Mouse (Mus musculus) stomach, embryonic 16.5 days (tissue): Measurements from ENCODE around the gene P4ha2. TPM values are rescaled to one million over a fixed set of nuclear protein-coding genes. Genes with fewer than 3 reads are reported as not detected.

ENCODE experiments used
- ATAC-seq: fragments of 200-750 bp; cut with Nextera tagmentation; 2 replicates; pipeline ENCODE4 v1.8.0; 2017; ENCODE audit warnings: moderate number of reproducible peaks, moderate TSS enrichment; ENCODE audit not compliant: insufficient read depth, low FRiP score
- H3K27ac ChIP-seq: fragments of 300-500 bp; sonication (generic); 2 replicates; pipeline ENCODE4 v1.5.1; 2014; ENCODE audit warnings: low read length
- H3K27me3 ChIP-seq: fragments of 300-500 bp; sonication (generic); 2 replicates; pipeline ENCODE4 v1.6.1; 2014; ENCODE audit warnings: low read length, control low read depth, mixed read lengths; ENCODE audit not compliant: control insufficient read depth, insufficient read depth
- H3K36me3 ChIP-seq: fragments of 300-500 bp; sonication (generic); 2 replicates; pipeline ENCODE4 v1.6.1; 2014; ENCODE audit warnings: low read length; ENCODE audit not compliant: control insufficient read depth, insufficient read depth
- H3K4me1 ChIP-seq: fragments of 300-500 bp; sonication (generic); 2 replicates; pipeline ENCODE4 v1.6.1; 2014; ENCODE audit warnings: low read length, control low read depth, mixed read lengths; ENCODE audit not compliant: control insufficient read depth, insufficient read depth
- H3K4me2 ChIP-seq: fragments of 300-500 bp; sonication (generic); 2 replicates; pipeline ENCODE4 v1.6.1; 2014; ENCODE audit warnings: low read depth, low read length, mixed read lengths
- H3K4me3 ChIP-seq: fragments of 300-500 bp; sonication (generic); replicated peaks from 2 replicates; pipeline ENCODE4 v1.5.1; 2014; ENCODE audit warnings: mild to moderate bottlenecking, low read length
- H3K9ac ChIP-seq: fragments of 300-500 bp; sonication (generic); 2 replicates; pipeline ENCODE4 v1.6.1; 2014; ENCODE audit warnings: low read length
- H3K9me3 ChIP-seq: fragments of 300-500 bp; sonication (generic); replicated peaks from 2 replicates; pipeline ENCODE4 v1.6.1; 2016; ENCODE audit warnings: low read length, control low read depth; ENCODE audit not compliant: control insufficient read depth
- WGBS: fragments of 180-500 bp; shearing (Covaris S2); extraction: QIAGEN DNeasy Blood & Tissue Kit; methylation state at CpG from one replicate; pipeline ENCODE4 v1.1.7; 2014; 5-methylcytosine and 5-hydroxymethylcytosine counted together
- polyA plus RNA-seq: library from polyadenylated mRNA; unstranded; fragments of >200 nt; fragmentation: Nextera tagmentation; extraction: Ambion mirVana; gene quantifications from 2 replicates; pipeline ENCODE4 v1.2.1, GENCODE M21; 2015

The P4ha2 gene
- 78.6 and 86.8 TPM in 2 replicates for polyA plus RNA-seq

GRCm38 (mm10) chr11:54100045-54100691 is at the start of gene P4ha2:
Gene P4ha2, plus strand, starts transcription at chr11:54100095.
- peak; percentile 38 for ATAC-seq
- peak within 1 kb of the TSS; percentile 76 for H3K9ac ChIP-seq
- H3K27ac ChIP-seq: peak within 1 kb of the TSS; percentile 42; the same call in 1 of the 2 replicates
- peak within 1 kb of the TSS; percentile 64 for H3K4me3 ChIP-seq
- no peaks in the 10 kb centered on the region for H3K9me3 ChIP-seq
- WGBS: 53% methylated on average over 10 of the region's 10 CpGs
- peaks cover 28% of the 10 kb centered on the region for H3K4me1 ChIP-seq
- no peaks in the 10 kb centered on the region for H3K27me3 ChIP-seq
- H3K36me3 ChIP-seq: no peaks in the 10 kb centered on the region
- H3K4me2 ChIP-seq: peak within 1 kb of the TSS; percentile 88

DNA sequence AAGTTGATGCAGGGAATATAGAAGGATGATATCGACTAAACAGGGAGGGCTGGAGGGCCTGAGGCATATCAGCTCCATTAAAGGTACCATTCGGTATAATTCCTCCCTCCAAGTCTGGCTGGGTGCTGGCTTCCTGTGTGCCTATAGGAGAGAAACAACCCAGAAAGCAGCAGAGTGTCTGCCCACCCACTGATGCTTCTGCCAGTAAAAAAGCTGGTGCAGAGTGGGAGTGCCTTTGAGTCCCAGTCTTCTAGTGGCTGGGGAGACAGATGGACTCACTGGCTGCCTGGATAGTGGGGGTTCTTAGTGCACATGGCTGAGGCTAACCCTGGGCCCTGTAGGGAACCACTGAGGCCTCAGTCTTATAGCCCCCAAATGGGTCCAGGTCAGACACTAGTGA is 49.7 kb upstream of the P4ha2 start:
- Histone ChIP-seq H3K27ac (no peak overlapping the region), H3K9ac (no peak overlapping the region), H3K27me3 (no peaks in the 10 kb centered on the region), H3K36me3 (no peaks in the 10 kb centered on the region), H3K9me3 (no peaks in the 10 kb centered on the region), H3K4me3 (no peak overlapping the region), H3K4me2 (no peak overlapping the region), H3K4me1 (no peaks in the 10 kb centered on the region)
- ATAC-seq: no peak
- 68% methylated on average over 2 of the region's 2 CpGs for WGBS

- H3K36me3 ChIP-seq: no peaks in the 10 kb centered on the region
- no peak overlapping the region for H3K4me2 ChIP-seq
- no peaks in the 10 kb centered on the region for H3K4me1 ChIP-seq
- no peaks in the 10 kb centered on the region for H3K27me3 ChIP-seq
- no peak overlapping the region for H3K9ac ChIP-seq
- no peak overlapping the region for H3K4me3 ChIP-seq
- no peaks in the 10 kb centered on the region for H3K9me3 ChIP-seq
- 86% methylated on average over 7 of the region's 7 CpGs for WGBS
- ATAC-seq: no peak
- H3K27ac ChIP-seq: no peak overlapping the region
Observed at GRCm38 (mm10) chr11:54051161-54051560, 48.7 kb upstream of the P4ha2 start.

DNA sequence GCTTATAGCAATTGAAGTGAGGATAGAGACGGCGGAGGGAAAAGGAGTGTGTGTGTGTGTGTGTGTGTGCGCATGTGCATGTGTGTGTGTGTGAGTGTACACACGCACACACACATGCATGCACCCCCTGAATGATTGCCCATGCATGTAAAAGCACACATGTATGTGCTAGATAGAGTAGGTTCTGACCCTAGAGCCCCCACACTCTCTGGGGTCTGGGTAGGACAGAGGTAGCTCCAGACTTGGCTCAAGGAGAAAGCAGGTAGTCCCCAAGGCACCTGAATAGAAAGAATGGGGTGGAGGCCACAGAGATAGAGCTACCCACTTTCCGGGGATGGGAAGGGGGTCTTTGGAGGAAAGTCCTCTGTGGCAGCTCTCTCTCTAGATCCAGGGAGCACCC is 47.8 kb upstream of the P4ha2 start:
- H3K4me3 ChIP-seq: no peak overlapping the region
- no peak overlapping the region for H3K27ac ChIP-seq
- no peak for ATAC-seq
- 91% methylated on average over 5 of the region's 5 CpGs for WGBS
- H3K36me3 ChIP-seq: no peaks in the 10 kb centered on the region
- H3K4me1 ChIP-seq: 0 out of 2 replicates have a peak, but pooled peaks cover under 1% of the 10 kb centered on the region
- no peak overlapping the region for H3K4me2 ChIP-seq
- H3K27me3 ChIP-seq: no peaks in the 10 kb centered on the region
- no peak overlapping the region for H3K9ac ChIP-seq
- H3K9me3 ChIP-seq: no peaks in the 10 kb centered on the region

DNA sequence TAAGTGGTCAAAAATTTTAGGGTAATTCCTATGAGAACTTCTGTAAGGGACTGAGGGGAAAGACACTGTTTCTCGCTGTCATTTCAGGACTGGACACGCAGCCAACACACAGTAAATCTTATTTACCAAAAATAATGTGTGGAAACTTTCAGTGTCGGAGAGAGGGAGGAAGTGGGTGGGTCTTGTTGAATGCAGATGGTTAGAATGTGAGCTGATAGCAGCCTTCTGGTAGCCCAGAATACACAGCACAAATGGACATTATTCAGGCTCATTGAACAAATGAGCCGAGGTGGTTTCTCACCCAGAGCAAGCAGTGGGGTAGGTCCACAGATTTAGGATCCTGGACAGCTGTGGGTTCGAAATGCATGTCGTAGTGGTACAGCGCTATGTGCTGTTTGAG is 46.8 kb upstream of the P4ha2 start:
- Histone ChIP-seq H3K9ac (no peak overlapping the region), H3K27me3 (no peaks in the 10 kb centered on the region), H3K4me2 (no peak overlapping the region), H3K9me3 (no peaks in the 10 kb centered on the region), H3K4me3 (no peak overlapping the region), H3K27ac (no peak overlapping the region), H3K4me1 (peaks cover 4% of the 10 kb centered on the region; the same call in 1 of the 2 replicates), H3K36me3 (no peaks in the 10 kb centered on the region)
- ATAC-seq: no peak
- 78% methylated on average over 7 of the region's 7 CpGs for WGBS

GRCm38 (mm10) chr11:54054257-54054656 is 45.6 kb upstream of the P4ha2 start:
- no peak for ATAC-seq

GRCm38 (mm10) chr11:54056132-54056531 is 43.8 kb upstream of the P4ha2 start:
- Histone ChIP-seq H3K4me3 (no peak overlapping the region), H3K4me2 (no peak overlapping the region), H3K9me3 (no peaks in the 10 kb centered on the region), H3K27ac (no peak overlapping the region), H3K27me3 (no peaks in the 10 kb centered on the region), H3K36me3 (no peaks in the 10 kb centered on the region), H3K9ac (no peak overlapping the region), H3K4me1 (peaks cover 25% of the 10 kb centered on the region)
- WGBS: 49% methylated on average over 8 of the region's 8 CpGs
- ATAC-seq: no peak

More at GRCm38 (mm10) chr11:54054257-54054656, 45.6 kb upstream of the P4ha2 start:
- Histone ChIP-seq H3K27me3 (no peaks in the 10 kb centered on the region), H3K4me1 (peaks cover 12% of the 10 kb centered on the region), H3K27ac (no peak overlapping the region), H3K4me2 (no peak overlapping the region), H3K4me3 (no peak overlapping the region), H3K9ac (no peak overlapping the region), H3K36me3 (no peaks in the 10 kb centered on the region), H3K9me3 (no peaks in the 10 kb centered on the region)
- 26% methylated on average over 6 of the region's 6 CpGs for WGBS

DNA sequence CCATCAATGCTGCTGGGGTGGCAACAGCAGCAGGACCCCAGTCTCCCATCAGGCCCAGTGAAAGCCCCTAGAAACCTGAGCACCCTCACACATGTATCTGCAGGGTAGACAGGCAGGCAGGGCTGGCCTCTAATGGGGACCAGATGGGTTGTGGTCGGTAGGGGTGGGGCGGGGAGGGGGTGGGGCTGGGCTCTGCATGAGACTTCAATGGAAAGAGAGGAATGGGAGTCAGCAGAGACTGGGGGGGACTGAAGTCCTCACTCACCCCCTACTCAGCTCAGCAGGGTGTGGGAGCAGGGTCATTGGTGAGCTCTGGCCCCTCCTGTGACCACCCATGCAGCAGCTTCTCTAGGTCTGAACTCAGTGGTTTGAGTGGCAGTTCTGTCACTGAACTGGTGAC is 42.5 kb upstream of the P4ha2 start:
- H3K4me2 ChIP-seq: no peak overlapping the region
- no peak overlapping the region for H3K4me3 ChIP-seq
- H3K27me3 ChIP-seq: no peaks in the 10 kb centered on the region
- WGBS: 44% methylated on average over 2 of the region's 2 CpGs
- peaks cover 32% of the 10 kb centered on the region for H3K4me1 ChIP-seq
- H3K9me3 ChIP-seq: no peaks in the 10 kb centered on the region
- no peak for ATAC-seq
- no peak overlapping the region for H3K27ac ChIP-seq
- H3K36me3 ChIP-seq: no peaks in the 10 kb centered on the region
- no peak overlapping the region for H3K9ac ChIP-seq

- Histone ChIP-seq H3K27ac (no peak overlapping the region), H3K4me2 (no peak overlapping the region), H3K4me1 (peaks cover 39% of the 10 kb centered on the region), H3K36me3 (no peaks in the 10 kb centered on the region), H3K9me3 (no peaks in the 10 kb centered on the region), H3K9ac (no peak overlapping the region), H3K27me3 (no peaks in the 10 kb centered on the region), H3K4me3 (no peak overlapping the region)
- 60% methylated on average over 10 of the region's 10 CpGs for WGBS
- ATAC-seq: no peak
Observed at GRCm38 (mm10) chr11:54058056-54058617, 41.8 kb upstream of the P4ha2 start.
